Mouse (Mus musculus): ENCODE data around the gene Slfn14. TPM values are rescaled to one million over a fixed set of nuclear protein-coding genes. Genes with fewer than 3 reads are reported as not detected.

Slfn14 gene
- polyA plus RNA-seq, 1 experiment from 2014 or later: 0.32 TPM

DNA sequence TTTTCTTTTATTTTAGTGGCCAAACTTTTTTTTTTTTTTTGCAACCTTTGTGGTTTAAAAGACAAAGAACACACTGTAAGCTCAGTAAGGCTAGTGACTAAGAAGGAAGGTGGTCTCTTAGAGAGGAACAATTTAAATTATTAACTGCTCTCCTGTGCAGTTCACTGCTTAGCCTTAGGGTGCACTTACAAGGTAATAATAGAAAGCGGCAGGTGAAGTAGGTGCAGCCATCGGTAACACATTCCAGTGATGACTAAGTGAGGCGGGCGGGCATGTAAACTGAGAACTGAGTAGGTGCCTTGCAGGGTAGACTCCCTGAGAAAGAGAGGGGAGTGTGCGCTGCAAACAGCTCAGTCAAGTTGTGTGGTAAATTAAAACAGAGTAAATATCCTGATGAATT, 17.2 kb upstream of the Slfn14 start:
- ATAC-seq (ENCODE audit: insufficient number of reproducible peaks, insufficient read depth, low FRiP score, low read depth): no peak
- peak overlapping the region; percentile 76 for H3K9ac ChIP-seq (ENCODE audit: low read length)
- H3K4me1 ChIP-seq (ENCODE audit: control insufficient read depth in 2 of 2, insufficient read depth in 2 of 2, low read length in 2 of 2): peaks cover 2 to 20% of the 10 kb centered on the region in 2 experiments
- H3K27me3 ChIP-seq (ENCODE audit: control insufficient read depth, insufficient read depth, low read length): no peaks in the 10 kb centered on the region
- 30% methylated on average over 5 of the region's 5 CpGs for WGBS
- peak overlapping the region; percentile 88 for H3K4me2 ChIP-seq (ENCODE audit: low read length)
- H3K27ac ChIP-seq (replicated peaks in 1 of 2; ENCODE audit: control insufficient read depth in 1 of 2, insufficient read depth in 1 of 2, low read depth in 2 of 2, low read length in 2 of 2): no peak overlapping the region
- H3K4me3 ChIP-seq (ENCODE audit: control insufficient read depth in 1 of 2, insufficient read depth in 1 of 2, low read depth in 1 of 2, low read length in 2 of 2): peak overlapping the region; percentile 0 to 62; a peak in 3 of 4 replicates
- H3K36me3 ChIP-seq (ENCODE audit: control insufficient read depth, insufficient read depth, low read length): peaks cover 9% of the 10 kb centered on the region
- no peaks in the 10 kb centered on the region for H3K9me3 ChIP-seq (ENCODE audit: control insufficient read depth, low read length)

GRCm38 (mm10) chr11:83302526-83303251, 16.2 kb upstream of the Slfn14 start, which contains the start of gene Pex12:
Gene Pex12, minus strand, starts transcription at chr11:83302586.
- WGBS: under 1% methylated on average over 51 of the region's 51 CpGs
- Histone ChIP-seq H3K9me3 (ENCODE audit: control insufficient read depth, low read length) (no peaks in the 10 kb centered on the region), H3K36me3 (ENCODE audit: control insufficient read depth, insufficient read depth, low read length) (no peaks in the 10 kb centered on the region), H3K27ac (replicated peaks in 1 of 2; ENCODE audit: control insufficient read depth in 1 of 2, insufficient read depth in 1 of 2, low read depth in 2 of 2, low read length in 2 of 2) (peak within 1 kb of the TSS; percentile 81 to 83), H3K9ac (ENCODE audit: low read length) (peak within 1 kb of the TSS; percentile 76), H3K4me2 (ENCODE audit: low read length) (peak within 1 kb of the TSS; percentile 88), H3K4me1 (ENCODE audit: control insufficient read depth in 2 of 2, insufficient read depth in 2 of 2, low read length in 2 of 2) (peaks cover 4 to 25% of the 10 kb centered on the region in 2 experiments), H3K27me3 (ENCODE audit: control insufficient read depth, insufficient read depth, low read length) (no peaks in the 10 kb centered on the region), H3K4me3 (ENCODE audit: control insufficient read depth in 1 of 2, insufficient read depth in 1 of 2, low read depth in 1 of 2, low read length in 2 of 2) (peak within 1 kb of the TSS; percentile 62 to 69)
- peak; percentile 69 for ATAC-seq (ENCODE audit: insufficient number of reproducible peaks, insufficient read depth, low FRiP score, low read depth)

GRCm38 (mm10) chr11:83302124-83302523, 15.6 kb upstream of the Slfn14 start:
- H3K27ac ChIP-seq (replicated peaks in 1 of 2; ENCODE audit: control insufficient read depth in 1 of 2, insufficient read depth in 1 of 2, low read depth in 2 of 2, low read length in 2 of 2): peak overlapping the region; percentile 73 to 81
- peak overlapping the region; percentile 76 for H3K9ac ChIP-seq (ENCODE audit: low read length)
- peaks cover 4 to 29% of the 10 kb centered on the region in 2 experiments for H3K4me1 ChIP-seq (ENCODE audit: control insufficient read depth in 2 of 2, insufficient read depth in 2 of 2, low read length in 2 of 2)
- peak overlapping the region; percentile 62 to 69 for H3K4me3 ChIP-seq (ENCODE audit: control insufficient read depth in 1 of 2, insufficient read depth in 1 of 2, low read depth in 1 of 2, low read length in 2 of 2)
- H3K36me3 ChIP-seq (ENCODE audit: control insufficient read depth, insufficient read depth, low read length): peaks cover 5% of the 10 kb centered on the region; the same call in 1 of the 2 replicates
- peak overlapping the region; percentile 88 for H3K4me2 ChIP-seq (ENCODE audit: low read length)
- WGBS: 9% methylated on average over 10 of the region's 10 CpGs
- no peaks in the 10 kb centered on the region for H3K9me3 ChIP-seq (ENCODE audit: control insufficient read depth, low read length)
- ATAC-seq (ENCODE audit: insufficient number of reproducible peaks, insufficient read depth, low FRiP score, low read depth): no peak
- no peaks in the 10 kb centered on the region for H3K27me3 ChIP-seq (ENCODE audit: control insufficient read depth, insufficient read depth, low read length)

DNA sequence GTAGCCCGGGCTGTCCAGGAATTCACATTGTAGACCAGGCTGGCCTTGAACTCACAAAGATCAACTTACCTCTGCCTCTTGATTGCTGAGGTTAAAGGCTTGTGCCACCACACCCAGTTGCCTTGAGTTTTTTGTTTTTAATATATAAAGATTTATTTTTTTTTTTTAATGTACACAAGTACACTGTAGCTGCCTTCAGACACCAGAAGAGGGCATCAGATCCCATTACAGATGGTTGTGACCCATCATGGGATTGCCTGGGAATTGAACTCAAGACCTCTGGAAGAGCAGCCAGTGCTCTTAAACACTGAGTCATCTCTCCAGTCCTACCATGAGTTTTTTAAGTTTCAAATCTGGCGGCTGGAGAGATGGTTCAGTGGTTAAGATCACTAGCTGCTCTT, 14.9 kb upstream of the Slfn14 start:
- no peak for ATAC-seq (ENCODE audit: insufficient number of reproducible peaks, insufficient read depth, low FRiP score, low read depth)
- Histone ChIP-seq H3K4me2 (ENCODE audit: low read length) (no peak overlapping the region), H3K4me3 (ENCODE audit: control insufficient read depth in 1 of 2, insufficient read depth in 1 of 2, low read depth in 1 of 2, low read length in 2 of 2) (no peak overlapping the region), H3K4me1 (ENCODE audit: control insufficient read depth in 2 of 2, insufficient read depth in 2 of 2, low read length in 2 of 2) (peaks cover 4 to 31% of the 10 kb centered on the region in 2 experiments), H3K36me3 (ENCODE audit: control insufficient read depth, insufficient read depth, low read length) (peaks cover 12% of the 10 kb centered on the region), H3K27ac (replicated peaks in 1 of 2; ENCODE audit: control insufficient read depth in 1 of 2, insufficient read depth in 1 of 2, low read depth in 2 of 2, low read length in 2 of 2) (no peak overlapping the region), H3K27me3 (ENCODE audit: control insufficient read depth, insufficient read depth, low read length) (no peaks in the 10 kb centered on the region), H3K9ac (ENCODE audit: low read length) (no peak overlapping the region), H3K9me3 (ENCODE audit: control insufficient read depth, low read length) (no peaks in the 10 kb centered on the region)
- WGBS: 68% methylated on average over 2 of the region's 2 CpGs

DNA sequence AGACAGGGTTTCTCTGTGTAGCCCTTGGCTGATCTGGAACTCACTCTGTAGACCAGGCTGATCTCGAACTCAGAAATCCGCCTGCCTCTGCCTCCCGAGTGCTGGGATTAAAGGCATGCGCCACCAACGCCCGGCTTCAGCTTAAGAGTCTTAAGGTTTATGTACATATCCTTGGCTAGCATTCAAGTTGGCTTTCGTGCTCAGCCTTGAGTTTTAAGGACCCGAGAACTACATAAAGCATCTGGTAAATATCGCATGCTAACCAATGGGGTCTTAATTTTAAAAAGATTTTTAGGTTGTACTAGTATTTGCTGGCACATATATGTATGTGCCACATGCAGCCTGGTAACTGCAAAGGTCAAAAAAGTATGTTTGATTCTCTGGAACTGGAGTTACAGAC, 13.2 kb upstream of the Slfn14 start:
- ATAC-seq (ENCODE audit: insufficient number of reproducible peaks, insufficient read depth, low FRiP score, low read depth): no peak
- 91% methylated on average over 9 of the region's 9 CpGs for WGBS
- H3K9ac ChIP-seq (ENCODE audit: low read length): no peak overlapping the region
- H3K27me3 ChIP-seq (ENCODE audit: control insufficient read depth, insufficient read depth, low read length): no peaks in the 10 kb centered on the region
- peak overlapping the region in 1 of 2 experiments; percentile 73; a peak in 1 of 4 replicates for H3K4me3 ChIP-seq (ENCODE audit: control insufficient read depth in 1 of 2, insufficient read depth in 1 of 2, low read depth in 1 of 2, low read length in 2 of 2)
- no peak overlapping the region for H3K27ac ChIP-seq (replicated peaks in 1 of 2; ENCODE audit: control insufficient read depth in 1 of 2, insufficient read depth in 1 of 2, low read depth in 2 of 2, low read length in 2 of 2)
- peaks cover 29% of the 10 kb centered on the region for H3K36me3 ChIP-seq (ENCODE audit: control insufficient read depth, insufficient read depth, low read length)
- peaks cover 4 to 30% of the 10 kb centered on the region in 2 experiments for H3K4me1 ChIP-seq (ENCODE audit: control insufficient read depth in 2 of 2, insufficient read depth in 2 of 2, low read length in 2 of 2)
- no peaks in the 10 kb centered on the region for H3K9me3 ChIP-seq (ENCODE audit: control insufficient read depth, low read length)
- no peak overlapping the region for H3K4me2 ChIP-seq (ENCODE audit: low read length)

DNA sequence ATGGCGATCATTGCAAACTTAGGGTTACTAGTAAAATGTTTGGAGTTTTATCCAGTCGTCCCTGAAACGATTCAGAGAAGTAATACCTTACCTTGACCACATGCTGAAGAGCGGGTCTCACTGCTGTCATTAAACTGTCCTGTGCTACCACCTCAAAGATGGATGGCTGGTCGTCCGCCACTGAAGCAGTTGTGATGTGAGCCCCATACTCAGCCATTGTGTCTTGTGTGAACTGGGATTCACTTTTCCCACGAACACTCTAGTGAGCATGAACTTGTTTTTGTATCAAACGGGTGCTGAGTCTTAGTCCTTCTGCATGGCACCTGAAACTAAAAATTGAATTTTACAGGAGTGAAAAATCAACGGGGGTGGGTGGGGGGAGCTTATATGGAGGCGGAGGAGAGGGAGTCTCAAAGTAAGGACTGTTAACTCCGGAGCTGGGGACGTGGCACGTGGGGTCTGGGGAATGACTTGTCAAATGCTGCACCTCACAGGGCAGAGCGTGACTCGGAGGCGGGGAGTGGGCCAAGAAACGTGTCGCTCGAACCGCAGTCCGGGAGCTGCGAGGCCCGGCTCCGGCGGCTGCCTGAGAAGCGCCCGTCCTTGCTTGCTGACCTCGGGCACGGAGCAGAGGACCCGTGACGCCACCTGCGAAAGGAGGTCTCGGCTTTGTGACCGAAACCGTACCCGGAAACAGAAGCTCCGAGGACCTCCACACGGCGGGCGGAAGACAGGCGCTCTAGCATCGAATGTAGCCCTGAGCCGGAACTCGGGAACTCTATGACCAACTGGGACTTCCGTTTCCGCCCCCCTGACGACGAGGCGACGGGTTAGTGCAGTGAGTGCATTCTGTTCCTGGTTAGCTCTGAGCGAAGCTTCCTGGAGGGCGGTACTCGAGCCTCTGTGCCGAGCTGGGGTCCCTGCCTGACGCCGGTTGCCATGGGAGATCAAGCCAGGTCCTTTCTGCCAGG, 12.0 kb upstream of the Slfn14 start, which contains the start of gene Ap2b1:
Ap2b1 (plus strand) TSS at position 800 of the 971 bp plus-strand sequence.
- H3K4me1 ChIP-seq (ENCODE audit: control insufficient read depth in 2 of 2, insufficient read depth in 2 of 2, low read length in 2 of 2): peaks cover 2 to 20% of the 10 kb centered on the region in 2 experiments; a peak in 3 of 4 replicates
- H3K27ac ChIP-seq (replicated peaks in 1 of 2; ENCODE audit: control insufficient read depth in 1 of 2, insufficient read depth in 1 of 2, low read depth in 2 of 2, low read length in 2 of 2): peak within 1 kb of the TSS; percentile 88 to 95
- H3K4me2 ChIP-seq (ENCODE audit: low read length): peak within 1 kb of the TSS; percentile 79
- 3% methylated on average over 54 of the region's 56 CpGs for WGBS
- no peaks in the 10 kb centered on the region for H3K27me3 ChIP-seq (ENCODE audit: control insufficient read depth, insufficient read depth, low read length)
- H3K9ac ChIP-seq (ENCODE audit: low read length): peak within 1 kb of the TSS; percentile 88
- ATAC-seq (ENCODE audit: insufficient number of reproducible peaks, insufficient read depth, low FRiP score, low read depth): peak; percentile 89
- no peaks in the 10 kb centered on the region for H3K9me3 ChIP-seq (ENCODE audit: control insufficient read depth, low read length)
- H3K36me3 ChIP-seq (ENCODE audit: control insufficient read depth, insufficient read depth, low read length): peaks cover 31% of the 10 kb centered on the region
- peak within 1 kb of the TSS; percentile 73 to 83 for H3K4me3 ChIP-seq (ENCODE audit: control insufficient read depth in 1 of 2, insufficient read depth in 1 of 2, low read depth in 1 of 2, low read length in 2 of 2)

DNA sequence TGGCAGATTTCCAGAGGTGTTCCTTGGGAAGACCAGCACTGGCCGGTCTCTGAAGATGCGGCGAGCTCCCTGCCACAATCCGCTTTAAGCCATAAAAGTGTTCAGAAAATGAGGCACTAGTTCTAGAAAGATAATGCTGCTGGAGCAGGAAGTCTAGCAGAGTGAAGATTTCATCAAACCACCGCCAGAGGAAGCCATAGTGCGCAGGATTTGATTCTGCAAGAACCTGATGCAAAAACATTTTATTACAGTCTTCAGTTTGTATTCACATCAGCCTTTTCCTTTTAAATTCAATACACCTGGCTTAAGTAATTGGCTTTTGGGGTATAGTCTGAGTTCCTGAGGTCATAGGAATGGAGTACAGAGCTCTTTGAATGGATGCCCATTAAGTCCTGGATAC, 11.3 kb upstream of the Slfn14 start:
- H3K4me2 ChIP-seq (ENCODE audit: low read length): peak overlapping the region; percentile 79
- H3K9me3 ChIP-seq (ENCODE audit: control insufficient read depth, low read length): no peaks in the 10 kb centered on the region
- no peak for ATAC-seq (ENCODE audit: insufficient number of reproducible peaks, insufficient read depth, low FRiP score, low read depth)
- no peaks in the 10 kb centered on the region for H3K27me3 ChIP-seq (ENCODE audit: control insufficient read depth, insufficient read depth, low read length)
- H3K4me1 ChIP-seq (ENCODE audit: control insufficient read depth in 2 of 2, insufficient read depth in 2 of 2, low read length in 2 of 2): peaks cover 2 to 22% of the 10 kb centered on the region in 2 experiments; a peak in 3 of 4 replicates
- H3K27ac ChIP-seq (replicated peaks in 1 of 2; ENCODE audit: control insufficient read depth in 1 of 2, insufficient read depth in 1 of 2, low read depth in 2 of 2, low read length in 2 of 2): no peak overlapping the region; a peak in 1 of 4 replicates
- H3K4me3 ChIP-seq (ENCODE audit: control insufficient read depth in 1 of 2, insufficient read depth in 1 of 2, low read depth in 1 of 2, low read length in 2 of 2): peak overlapping the region in 1 of 2 experiments; percentile 73; a peak in 2 of 4 replicates
- 80% methylated on average over 6 of the region's 6 CpGs for WGBS
- peaks cover 31% of the 10 kb centered on the region for H3K36me3 ChIP-seq (ENCODE audit: control insufficient read depth, insufficient read depth, low read length)
- peak overlapping the region; percentile 88 for H3K9ac ChIP-seq (ENCODE audit: low read length)
